10 mouse cellular contexts compared by ENCODE assay signal in genomic region chr17:28274739-28275138, GRCm38 (mm10). TPM values are rescaled to one million over a fixed set of nuclear protein-coding genes. Genes with fewer than 3 reads are reported as not detected.
A peak's percentile ranks its signal among the peaks of the same experiment; 100 is the strongest.
DNase-seq lines count a peak whose midpoint lies in the region; ATAC-seq and TF ChIP-seq lines count a peak whose summit lies in the region.
"Had no signal": no experiment of that assay in that cellular context is flagged by ENCODE, and none has a peak within 500 bp of the region (broad histone marks: within the 10 kb centered on the region; RNA-seq: fewer than 3 reads in every experiment).

No protein-coding gene starts in this region.

- TF ChIP-seq POLR2A in small intestine, adult 2 months (IDR thresholded peaks at IDR 0.05; ENCODE audit: low read depth, low read length): no peak

- TF ChIP-seq CTCF in forebrain, postnatal 0 days (IDR thresholded peaks at IDR 0.05; ENCODE audit: low read depth): peak; percentile 36; the same call in 1 of the 2 replicates
- peak; percentile 58 for TF ChIP-seq CTCF in lung, embryonic 14.5 days (IDR thresholded peaks at IDR 0.05; ENCODE audit: low read depth)
- peak; percentile 74; the same call in 1 of the 2 replicates for TF ChIP-seq CTCF in small intestine, adult 2 months (IDR thresholded peaks at IDR 0.05; ENCODE audit: extremely low read depth, insufficient read length, insufficient replicate concordance, low read depth, low read length)

- H3K4me3 ChIP-seq in forebrain, postnatal 0 days (ENCODE audit: low read depth, low read length): no peak overlapping the region
- no peak overlapping the region for H3K4me3 ChIP-seq in forebrain, embryonic 11.5 days (ENCODE audit: low read depth, low read length)
- H3K4me3 ChIP-seq in lung, embryonic 14.5 days (ENCODE audit: low read depth, low read length): no peak overlapping the region
- H3K4me3 ChIP-seq in small intestine, adult 2 months (ENCODE audit: low read depth, low read length): no peak overlapping the region
- H3K4me3 ChIP-seq: heart, embryonic 15.5 days had no signal

- H3K27ac ChIP-seq in forebrain, postnatal 0 days (ENCODE audit: low read depth, low read length): no peak overlapping the region
- no peak overlapping the region for H3K27ac ChIP-seq in forebrain, embryonic 11.5 days (ENCODE audit: low read depth, low read length)
- no peak overlapping the region for H3K27ac ChIP-seq in lung, embryonic 14.5 days (ENCODE audit: low read depth)
- no peak overlapping the region for H3K27ac ChIP-seq in small intestine, adult 2 months (ENCODE audit: insufficient read depth, low read depth, low read length)
- H3K27ac ChIP-seq: heart, embryonic 15.5 days had no signal

- DNase-seq in forebrain, postnatal 0 days: no peak
- DNase-seq in forebrain, embryonic 11.5 days (ENCODE audit: low spot score): no peak
- DNase-seq in lung, embryonic 14.5 days: no peak
- no peak for DNase-seq in lung, postnatal 10 days
- peak; percentile 74 for DNase-seq in ZHBTc4 (ENCODE audit: low read depth, low spot score)
- DNase-seq in left cerebral cortex, adult 8-10 months (ENCODE audit: low spot score in 2 of 2): no peak
- no peak for DNase-seq in frontal cortex, adult 2 months (ENCODE audit: extremely low spot score in 1 of 2, low spot score in 1 of 2)
- DNase-seq: midbrain, embryonic 14.5 days had no signal

- H3K4me2 ChIP-seq in forebrain, postnatal 0 days (ENCODE audit: low read depth): no peak overlapping the region
- no peak overlapping the region for H3K4me2 ChIP-seq in forebrain, embryonic 11.5 days (ENCODE audit: low read depth, low read length, severe bottlenecking)
- H3K4me2 ChIP-seq in lung, embryonic 14.5 days: no peak overlapping the region
- H3K4me2 ChIP-seq: heart, embryonic 15.5 days had no signal

- H3K36me3 ChIP-seq in forebrain, postnatal 0 days (ENCODE audit: insufficient read depth): no peaks in the 10 kb centered on the region
- H3K36me3 ChIP-seq in forebrain, embryonic 11.5 days (ENCODE audit: control insufficient read depth, insufficient read depth, low read length): no peaks in the 10 kb centered on the region
- no peaks in the 10 kb centered on the region for H3K36me3 ChIP-seq in lung, embryonic 14.5 days (ENCODE audit: insufficient read depth)
- H3K36me3 ChIP-seq in small intestine, adult 2 months (ENCODE audit: control insufficient read depth, insufficient read depth, low read length): peaks cover 16% of the 10 kb centered on the region
- H3K36me3 ChIP-seq: heart, embryonic 15.5 days had no signal

- H3K9me3 ChIP-seq in forebrain, postnatal 0 days (ENCODE audit: low read length): no peaks in the 10 kb centered on the region
- no peaks in the 10 kb centered on the region for H3K9me3 ChIP-seq in forebrain, embryonic 11.5 days (ENCODE audit: control insufficient read depth, low read length)
- no peaks in the 10 kb centered on the region for H3K9me3 ChIP-seq in lung, embryonic 14.5 days (ENCODE audit: low read depth, low read length)
- H3K9me3 ChIP-seq: heart, embryonic 15.5 days had no signal

- H3K27me3 ChIP-seq in forebrain, postnatal 0 days (ENCODE audit: insufficient read depth, low read length): no peaks in the 10 kb centered on the region
- no peaks in the 10 kb centered on the region for H3K27me3 ChIP-seq in forebrain, embryonic 11.5 days (ENCODE audit: control insufficient read depth, insufficient read depth, low read length)
- no peaks in the 10 kb centered on the region for H3K27me3 ChIP-seq in lung, embryonic 14.5 days (ENCODE audit: insufficient read depth, low read length)
- H3K27me3 ChIP-seq in small intestine, adult 2 months (ENCODE audit: control insufficient read depth, insufficient read depth, low read length): no peaks in the 10 kb centered on the region
- H3K27me3 ChIP-seq: heart, embryonic 15.5 days had no signal

- no peak for ATAC-seq in forebrain, postnatal 0 days
- ATAC-seq in forebrain, embryonic 11.5 days (replicated peaks; ENCODE audit: low FRiP score): no peak
- ATAC-seq in lung, embryonic 14.5 days (ENCODE audit: insufficient read depth): no peak

- no peaks in the 10 kb centered on the region for H3K4me1 ChIP-seq in forebrain, postnatal 0 days (ENCODE audit: insufficient read depth)
- no peaks in the 10 kb centered on the region for H3K4me1 ChIP-seq in forebrain, embryonic 11.5 days (replicated peaks; ENCODE audit: control insufficient read depth, insufficient read depth, low read length)
- H3K4me1 ChIP-seq in lung, embryonic 14.5 days (ENCODE audit: insufficient read depth): peaks cover 13% of the 10 kb centered on the region
- H3K4me1 ChIP-seq in small intestine, adult 2 months (ENCODE audit: control insufficient read depth, insufficient read depth, insufficient read length, low read length): peaks cover 51% of the 10 kb centered on the region

- no peak overlapping the region for H3K9ac ChIP-seq in forebrain, postnatal 0 days
- no peak overlapping the region for H3K9ac ChIP-seq in forebrain, embryonic 11.5 days (ENCODE audit: low read length)
- no peak overlapping the region for H3K9ac ChIP-seq in lung, embryonic 14.5 days
- H3K9ac ChIP-seq: heart, embryonic 15.5 days had no signal

- WGBS in forebrain, postnatal 0 days: 83% methylated on average over 3 of the region's 3 CpGs
- WGBS in forebrain, embryonic 11.5 days: 79% methylated on average over 3 of the region's 3 CpGs
- 73% methylated on average over 3 of the region's 3 CpGs for WGBS in lung, embryonic 14.5 days
- WGBS in small intestine, adult 2 months: 77% methylated on average over 3 of the region's 3 CpGs

RNA-seq across cellular contexts. Expression of gene Fance, which starts 38.6 kb away (rescaled TPM):
- 32.5 and 35.2 TPM in 2 replicates for total RNA-seq in forebrain, postnatal 0 days (2014; rRNA removed)
- polyA plus RNA-seq in forebrain, postnatal 0 days (2015; fragmentation: Nextera tagmentation; extraction: Ambion mirVana): 31.2 and 31.4 TPM in 2 replicates
- polyA plus RNA-seq in forebrain, embryonic 11.5 days (2014; fragmentation: Nextera tagmentation; extraction: Ambion mirVana): 28.0 and 32.3 TPM in 2 replicates
- polyA plus RNA-seq in lung, embryonic 14.5 days (2014; fragmentation: Nextera tagmentation; extraction: Ambion mirVana): 28.2 and 35.3 TPM in 2 replicates
- polyA plus RNA-seq in small intestine, adult 2 months (2012; rRNA removed): 13.3 and 16.6 TPM in 2 replicates
- 10 to 100 TPM; 29.4 to 31.2 (median 30.5) TPM for total RNA-seq in left cerebral cortex, adult 8-10 months (2022)
- polyA plus RNA-seq in frontal cortex, adult 2 months (2012; rRNA removed): 16.9 and 18.7 TPM in 2 replicates

RNA-seq across cellular contexts. Expression of gene Ppard, which starts 42.2 kb away (rescaled TPM):
- total RNA-seq in forebrain, postnatal 0 days (2014; rRNA removed): 5.4 and 7.9 TPM in 2 replicates
- 0.92 and 1.3 TPM in 2 replicates for polyA plus RNA-seq in forebrain, postnatal 0 days (2015; fragmentation: Nextera tagmentation; extraction: Ambion mirVana)
- 1.4 and 1.7 TPM in 2 replicates for polyA plus RNA-seq in forebrain, embryonic 11.5 days (2014; fragmentation: Nextera tagmentation; extraction: Ambion mirVana)
- 1.8 and 2.8 TPM in 2 replicates for polyA plus RNA-seq in lung, embryonic 14.5 days (2014; fragmentation: Nextera tagmentation; extraction: Ambion mirVana)
- 118 and 203 TPM in 2 replicates for polyA plus RNA-seq in small intestine, adult 2 months (2012; rRNA removed)
- 10 to 100 TPM; 26.4 to 28.8 (median 27.1) TPM for total RNA-seq in left cerebral cortex, adult 8-10 months (2022)
- 21.2 and 22.9 TPM in 2 replicates for polyA plus RNA-seq in frontal cortex, adult 2 months (2012; rRNA removed)

RNA-seq across cellular contexts. Expression of gene Rpl10a, which starts 53.5 kb away (rescaled TPM):
- total RNA-seq in forebrain, postnatal 0 days (2014; rRNA removed): 1,161 and 1,582 TPM in 2 replicates
- polyA plus RNA-seq in forebrain, postnatal 0 days (2015; fragmentation: Nextera tagmentation; extraction: Ambion mirVana): 366 and 462 TPM in 2 replicates
- polyA plus RNA-seq in forebrain, embryonic 11.5 days (2014; fragmentation: Nextera tagmentation; extraction: Ambion mirVana): 468 and 490 TPM in 2 replicates
- 799 and 802 TPM in 2 replicates for polyA plus RNA-seq in lung, embryonic 14.5 days (2014; fragmentation: Nextera tagmentation; extraction: Ambion mirVana)
- 1,432 and 2,365 TPM in 2 replicates for polyA plus RNA-seq in small intestine, adult 2 months (2012; rRNA removed)
- total RNA-seq in left cerebral cortex, adult 8-10 months (2022): 100 to 1,000 TPM; 323 to 368 (median 355) TPM
- 771 and 790 TPM in 2 replicates for polyA plus RNA-seq in frontal cortex, adult 2 months (2012; rRNA removed)
